Mouse (Mus musculus) cortical plate, adult 2 months (tissue): ENCODE measurements around the gene Sv2a. TPM values are rescaled to one million over a fixed set of nuclear protein-coding genes. Genes with fewer than 3 reads are reported as not detected.
"Not testable (repeated sequence)": the region's sequence is repeated elsewhere in the genome, so short reads cannot be mapped to it uniquely, and the experiment has no call there.

Source experiments
- H3K27ac ChIP-seq: fragments of 200-500 bp; 2 replicates; pipeline ENCODE4 v1.5.1; 2012; ENCODE audit warnings: low read length, control low read depth, inconsistent platforms; ENCODE audit not compliant: insufficient read depth
- H3K4me1 ChIP-seq: fragments of 200-500 bp; 2 replicates; pipeline ENCODE4 v1.6.1; 2011; ENCODE audit warnings: low read length; ENCODE audit not compliant: control insufficient read depth, insufficient read depth
- H3K4me3 ChIP-seq: fragments of 200-500 bp; 2 replicates; pipeline ENCODE4 v1.5.1; 2011; ENCODE audit warnings: mild to moderate bottlenecking, low read length, control low read depth; ENCODE audit not compliant: insufficient read depth
- CTCF ChIP-seq: fragments of 200-500 bp; IDR thresholded peaks from 2 replicates; pipeline ENCODE4 v1.5.1; 2011; ENCODE audit warnings: mild to moderate bottlenecking, control low read depth, low read length; ENCODE audit not compliant: insufficient read depth; ENCODE audit errors: extremely low read depth
- POLR2A ChIP-seq: fragments of 200-500 bp; IDR thresholded peaks from 2 replicates; pipeline ENCODE4 v1.6.1; 2011; ENCODE audit warnings: mild to moderate bottlenecking, low read length, control low read depth; ENCODE audit not compliant: insufficient read depth; ENCODE audit errors: extremely low read depth
- polyA plus RNA-seq: library from polyadenylated mRNA; depleted of rRNA; stranded (reverse); fragments of >200 nt; gene quantifications from 2 replicates; pipeline ENCODE4 v1.2.3, GENCODE M21; 2012

Gene Sv2a
- polyA plus RNA-seq, 1 experiment: 279 TPM

- H3K27ac ChIP-seq: peak within 1 kb of the TSS; percentile 89
- no peak for TF ChIP-seq CTCF
- TF ChIP-seq POLR2A: peak; percentile 88
- H3K4me1 ChIP-seq: peaks cover 8% of the 10 kb centered on the region; the same call in 1 of the 2 replicates
- peak within 1 kb of the TSS; percentile 55 for H3K4me3 ChIP-seq
Observed at GRCm38 (mm10) chr3:96172197-96173178, 8.5 kb upstream of the Sv2a start, which contains the start of gene Sf3b4. TSS of gene Sf3b4 (plus strand) at chr3:96172332.

GRCm38 (mm10) chr3:96173185-96173584, 7.8 kb upstream of the Sv2a start:
- peaks cover 6% of the 10 kb centered on the region; the same call in 1 of the 2 replicates for H3K4me1 ChIP-seq
- no peak overlapping the region for H3K27ac ChIP-seq
- TF ChIP-seq POLR2A (no peak), CTCF (no peak)
- H3K4me3 ChIP-seq: peak overlapping the region; percentile 55

- H3K27ac ChIP-seq, H3K4me3 ChIP-seq, H3K4me1 ChIP-seq: not testable (repeated sequence)
Observed at GRCm38 (mm10) chr3:96174042-96174441, 6.9 kb upstream of the Sv2a start.

GRCm38 (mm10) chr3:96175251-96175650, 5.7 kb upstream of the Sv2a start:
- TF ChIP-seq POLR2A (no peak), CTCF (no peak)

DNA sequence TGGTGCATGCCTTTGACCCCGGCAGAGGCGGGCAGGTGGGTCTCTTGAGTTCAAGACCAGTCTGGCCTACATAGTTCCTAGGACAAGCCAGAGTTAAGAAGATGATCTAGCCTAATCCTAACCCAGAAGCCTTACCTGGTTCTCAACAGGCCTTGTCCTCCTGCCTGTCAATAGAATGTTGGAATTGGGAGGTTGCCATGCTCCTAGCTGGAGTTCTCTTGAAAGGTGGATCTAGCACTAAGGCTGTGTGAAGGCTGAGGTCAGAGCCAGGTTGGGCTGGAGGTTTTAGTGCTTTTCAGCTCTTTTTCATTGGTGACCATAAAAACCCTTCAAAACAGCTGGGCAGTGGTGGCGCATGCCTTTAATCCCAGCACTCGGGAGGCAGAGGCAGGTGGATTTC, 2.5 kb upstream of the Sv2a start:
- TF ChIP-seq CTCF (no peak), POLR2A (no peak)
- Histone ChIP-seq H3K4me3 (no peak overlapping the region), H3K4me1 (peaks cover 8% of the 10 kb centered on the region; the same call in 1 of the 2 replicates), H3K27ac (no peak overlapping the region)

More at GRCm38 (mm10) chr3:96175251-96175650, 5.7 kb upstream of the Sv2a start:
- no peak overlapping the region for H3K27ac ChIP-seq
- H3K4me3 ChIP-seq: no peak overlapping the region
- H3K4me1 ChIP-seq: peaks cover 8% of the 10 kb centered on the region; the same call in 1 of the 2 replicates

DNA sequence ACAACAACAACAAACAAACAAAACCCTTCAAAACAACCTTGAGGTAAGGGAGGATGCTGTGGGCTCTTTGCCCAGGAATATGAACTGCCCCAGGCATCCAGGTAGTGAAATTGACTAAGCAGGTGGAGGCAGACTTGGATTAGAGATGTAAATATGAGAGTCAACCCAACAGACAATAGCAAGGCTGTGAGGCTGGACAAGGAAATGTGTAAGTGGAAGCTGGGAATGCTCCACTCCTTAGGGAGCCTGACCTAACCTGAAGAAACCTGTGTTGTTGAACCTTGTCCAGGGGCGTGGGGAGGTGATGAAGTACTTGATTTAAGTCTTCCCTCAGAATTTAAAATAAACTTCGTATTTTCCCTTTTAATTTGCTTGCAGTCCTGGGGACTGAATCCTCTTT, 2.0 kb upstream of the Sv2a start:
- Histone ChIP-seq H3K4me3 (no peak overlapping the region), H3K27ac (no peak overlapping the region), H3K4me1 (peaks cover 10% of the 10 kb centered on the region)
- TF ChIP-seq CTCF: no peak
- TF ChIP-seq POLR2A: no peak

DNA sequence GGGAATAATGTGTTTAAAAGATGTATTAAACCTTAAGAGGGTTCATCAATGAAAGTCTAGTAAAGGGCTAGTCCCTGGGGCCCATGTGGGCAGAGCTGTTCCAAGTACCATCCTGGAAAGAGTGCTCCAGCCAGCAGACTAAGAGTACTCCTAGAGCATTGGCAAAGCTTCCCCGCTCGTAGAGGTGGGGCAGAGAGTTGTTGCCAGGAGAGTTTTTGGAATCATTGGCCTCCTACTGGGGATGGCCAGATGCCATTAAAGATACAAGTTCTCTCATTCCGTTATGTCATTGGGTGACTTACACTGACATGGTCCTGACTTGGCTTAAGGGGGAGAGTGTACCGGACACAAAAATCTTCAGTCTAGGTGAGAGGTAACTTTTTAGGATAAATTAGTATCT, 1.4 kb upstream of the Sv2a start:
- Histone ChIP-seq H3K4me3 (no peak overlapping the region), H3K27ac (no peak overlapping the region)

GRCm38 (mm10) chr3:96181510-96182381, 795 bp downstream of the Sv2a start:
- Histone ChIP-seq H3K4me1 (peaks cover 15% of the 10 kb centered on the region), H3K4me3 (peak overlapping the region; percentile 97), H3K27ac (peak overlapping the region; percentile 97)
- TF ChIP-seq CTCF (no peak), POLR2A (no peak)

More for the DNA sequence above, 1.4 kb upstream of the Sv2a start:
- peaks cover 12% of the 10 kb centered on the region for H3K4me1 ChIP-seq
- TF ChIP-seq CTCF: no peak
- no peak for TF ChIP-seq POLR2A

- Histone ChIP-seq H3K27ac (peak overlapping the region; percentile 97), H3K4me3 (peak overlapping the region; percentile 97), H3K4me1 (peaks cover 15% of the 10 kb centered on the region)
- TF ChIP-seq POLR2A: 0 out of 2 replicates have a peak, but pooled peaks have one; percentile 15
- TF ChIP-seq CTCF: no peak
Observed at GRCm38 (mm10) chr3:96182382-96182776, 1.4 kb downstream of the Sv2a start.
